Mouse (Mus musculus): ENCODE results near the gene Slc7a8. TPM values are rescaled to one million over a fixed set of nuclear protein-coding genes. Genes with fewer than 3 reads are reported as not detected.

The Slc7a8 gene
- polyA plus RNA-seq, 1 experiment from 2014 or later: 6.1 TPM

- no peak overlapping the region for H3K9ac ChIP-seq (replicated peaks)
- peaks cover 9% of the 10 kb centered on the region; the same call in 1 of the 2 replicates for H3K4me1 ChIP-seq
- 95% methylated on average over 1 of the region's 1 CpGs for WGBS
- H3K4me2 ChIP-seq: no peak overlapping the region
- no peak for ATAC-seq (ENCODE audit: low FRiP score)
- no peaks in the 10 kb centered on the region for H3K9me3 ChIP-seq (replicated peaks)
- no peaks in the 10 kb centered on the region for H3K36me3 ChIP-seq
- H3K4me3 ChIP-seq (replicated peaks): no peak overlapping the region
- H3K27ac ChIP-seq (replicated peaks): no peak overlapping the region
- no peaks in the 10 kb centered on the region for H3K27me3 ChIP-seq (replicated peaks)
Observed at GRCm38 (mm10) chr14:54751768-54752167, 30.0 kb downstream of the Slc7a8 start.

GRCm38 (mm10) chr14:54749238-54749637 is 32.5 kb downstream of the Slc7a8 start:
- WGBS: 65% methylated on average over 4 of the region's 4 CpGs
- ATAC-seq (ENCODE audit: low FRiP score): no peak
- Histone ChIP-seq H3K4me3 (replicated peaks) (no peak overlapping the region), H3K27me3 (replicated peaks) (no peaks in the 10 kb centered on the region), H3K4me2 (no peak overlapping the region), H3K4me1 (peaks cover 3% of the 10 kb centered on the region; the same call in 1 of the 2 replicates), H3K36me3 (no peaks in the 10 kb centered on the region), H3K9me3 (replicated peaks) (no peaks in the 10 kb centered on the region), H3K27ac (replicated peaks) (no peak overlapping the region), H3K9ac (replicated peaks) (no peak overlapping the region)

GRCm38 (mm10) chr14:54747942-54748917 is 33.5 kb downstream of the Slc7a8 start:
- Histone ChIP-seq H3K4me1 (no peaks in the 10 kb centered on the region), H3K27me3 (replicated peaks) (no peaks in the 10 kb centered on the region), H3K36me3 (no peaks in the 10 kb centered on the region), H3K9ac (replicated peaks) (no peak overlapping the region), H3K27ac (replicated peaks) (no peak overlapping the region), H3K4me2 (no peak overlapping the region), H3K9me3 (replicated peaks) (no peaks in the 10 kb centered on the region), H3K4me3 (replicated peaks) (no peak overlapping the region)
- WGBS: 85% methylated on average over 16 of the region's 16 CpGs
- ATAC-seq (ENCODE audit: low FRiP score): no peak

GRCm38 (mm10) chr14:54746038-54746437 is 35.7 kb downstream of the Slc7a8 start:
- no peak overlapping the region for H3K4me2 ChIP-seq
- H3K27ac ChIP-seq (replicated peaks): no peak overlapping the region
- no peaks in the 10 kb centered on the region for H3K27me3 ChIP-seq (replicated peaks)
- no peaks in the 10 kb centered on the region for H3K36me3 ChIP-seq
- H3K9me3 ChIP-seq (replicated peaks): no peaks in the 10 kb centered on the region
- H3K9ac ChIP-seq (replicated peaks): no peak overlapping the region
- ATAC-seq (ENCODE audit: low FRiP score): no peak
- H3K4me1 ChIP-seq: no peaks in the 10 kb centered on the region
- no peak overlapping the region for H3K4me3 ChIP-seq (replicated peaks)
- WGBS: 92% methylated on average over 9 of the region's 9 CpGs

GRCm38 (mm10) chr14:54744473-54744872 is 37.3 kb downstream of the Slc7a8 start:
- H3K9ac ChIP-seq (replicated peaks): no peak overlapping the region
- no peaks in the 10 kb centered on the region for H3K36me3 ChIP-seq
- no peak for ATAC-seq (ENCODE audit: low FRiP score)
- H3K4me1 ChIP-seq: no peaks in the 10 kb centered on the region
- H3K4me3 ChIP-seq (replicated peaks): no peak overlapping the region
- no peak overlapping the region for H3K27ac ChIP-seq (replicated peaks)
- H3K27me3 ChIP-seq (replicated peaks): no peaks in the 10 kb centered on the region
- 77% methylated on average over 8 of the region's 8 CpGs for WGBS
- no peak overlapping the region for H3K4me2 ChIP-seq
- no peaks in the 10 kb centered on the region for H3K9me3 ChIP-seq (replicated peaks)

GRCm38 (mm10) chr14:54742375-54742774 is 39.4 kb downstream of the Slc7a8 start:
- no peak overlapping the region for H3K4me3 ChIP-seq (replicated peaks)
- no peaks in the 10 kb centered on the region for H3K27me3 ChIP-seq (replicated peaks)
- WGBS: 73% methylated on average over 2 of the region's 2 CpGs
- ATAC-seq (ENCODE audit: low FRiP score): no peak
- H3K4me1 ChIP-seq: no peaks in the 10 kb centered on the region
- no peaks in the 10 kb centered on the region for H3K9me3 ChIP-seq (replicated peaks)
- no peaks in the 10 kb centered on the region for H3K36me3 ChIP-seq
- H3K4me2 ChIP-seq: no peak overlapping the region
- no peak overlapping the region for H3K27ac ChIP-seq (replicated peaks)
- H3K9ac ChIP-seq (replicated peaks): no peak overlapping the region

- WGBS: 90% methylated on average over 6 of the region's 6 CpGs
- H3K4me3 ChIP-seq (replicated peaks): no peak overlapping the region
- peaks cover 4% of the 10 kb centered on the region; the same call in 1 of the 2 replicates for H3K4me1 ChIP-seq
- no peak for ATAC-seq (ENCODE audit: low FRiP score)
- H3K36me3 ChIP-seq: no peaks in the 10 kb centered on the region
- H3K9ac ChIP-seq (replicated peaks): no peak overlapping the region
- no peak overlapping the region for H3K4me2 ChIP-seq
- no peaks in the 10 kb centered on the region for H3K9me3 ChIP-seq (replicated peaks)
- no peaks in the 10 kb centered on the region for H3K27me3 ChIP-seq (replicated peaks)
- H3K27ac ChIP-seq (replicated peaks): no peak overlapping the region
Observed at GRCm38 (mm10) chr14:54741721-54742120, 40.0 kb downstream of the Slc7a8 start.

GRCm38 (mm10) chr14:54737634-54738033 is 44.1 kb downstream of the Slc7a8 start:
- H3K36me3 ChIP-seq: no peaks in the 10 kb centered on the region
- ATAC-seq (ENCODE audit: low FRiP score): no peak
- H3K27me3 ChIP-seq (replicated peaks): no peaks in the 10 kb centered on the region
- no peak overlapping the region for H3K4me3 ChIP-seq (replicated peaks)
- H3K27ac ChIP-seq (replicated peaks): 0 out of 2 replicates have a peak overlapping the region, but pooled peaks have one; percentile 63
- H3K9ac ChIP-seq (replicated peaks): no peak overlapping the region
- WGBS: 74% methylated on average over 10 of the region's 10 CpGs
- H3K4me1 ChIP-seq: peaks cover 5% of the 10 kb centered on the region; the same call in 1 of the 2 replicates
- H3K4me2 ChIP-seq: no peak overlapping the region
- no peaks in the 10 kb centered on the region for H3K9me3 ChIP-seq (replicated peaks)

- Histone ChIP-seq H3K27ac (replicated peaks) (peak overlapping the region; percentile 63), H3K27me3 (replicated peaks) (no peaks in the 10 kb centered on the region), H3K4me3 (replicated peaks) (no peak overlapping the region), H3K9ac (replicated peaks) (no peak overlapping the region), H3K9me3 (replicated peaks) (no peaks in the 10 kb centered on the region), H3K4me1 (peaks cover 5% of the 10 kb centered on the region; the same call in 1 of the 2 replicates), H3K36me3 (no peaks in the 10 kb centered on the region), H3K4me2 (no peak overlapping the region)
- 65% methylated on average over 14 of the region's 14 CpGs for WGBS
- ATAC-seq (ENCODE audit: low FRiP score): peak; percentile 69; the same call in 1 of the 2 replicates
Observed at GRCm38 (mm10) chr14:54736555-54737552, 44.9 kb downstream of the Slc7a8 start.

- H3K4me1 ChIP-seq: peaks cover 5% of the 10 kb centered on the region; the same call in 1 of the 2 replicates
- no peak overlapping the region for H3K9ac ChIP-seq (replicated peaks)
- no peak overlapping the region for H3K4me3 ChIP-seq (replicated peaks)
- no peak overlapping the region for H3K4me2 ChIP-seq
- ATAC-seq (ENCODE audit: low FRiP score): no peak
- no peaks in the 10 kb centered on the region for H3K36me3 ChIP-seq
- WGBS: 81% methylated on average over 4 of the region's 4 CpGs
- H3K27ac ChIP-seq (replicated peaks): no peak overlapping the region
- no peaks in the 10 kb centered on the region for H3K27me3 ChIP-seq (replicated peaks)
- H3K9me3 ChIP-seq (replicated peaks): no peaks in the 10 kb centered on the region
Observed at GRCm38 (mm10) chr14:54735221-54735620, 46.5 kb downstream of the Slc7a8 start.

GRCm38 (mm10) chr14:54734004-54734403 is 47.7 kb downstream of the Slc7a8 start:
- H3K9me3 ChIP-seq (replicated peaks): no peaks in the 10 kb centered on the region
- H3K4me2 ChIP-seq: no peak overlapping the region
- no peaks in the 10 kb centered on the region for H3K36me3 ChIP-seq
- 76% methylated on average over 4 of the region's 4 CpGs for WGBS
- no peaks in the 10 kb centered on the region for H3K27me3 ChIP-seq (replicated peaks)
- H3K4me3 ChIP-seq (replicated peaks): no peak overlapping the region
- H3K27ac ChIP-seq (replicated peaks): no peak overlapping the region
- peaks cover 5% of the 10 kb centered on the region; the same call in 1 of the 2 replicates for H3K4me1 ChIP-seq
- H3K9ac ChIP-seq (replicated peaks): no peak overlapping the region
- ATAC-seq (ENCODE audit: low FRiP score): no peak
